Mouse (Mus musculus): ENCODE data around the gene Abo. TPM values are rescaled to one million over a fixed set of nuclear protein-coding genes. Genes with fewer than 3 reads are reported as not detected.

Abo gene
- polyA plus RNA-seq (2017; shearing (Covaris generic)) = not detected

DNA sequence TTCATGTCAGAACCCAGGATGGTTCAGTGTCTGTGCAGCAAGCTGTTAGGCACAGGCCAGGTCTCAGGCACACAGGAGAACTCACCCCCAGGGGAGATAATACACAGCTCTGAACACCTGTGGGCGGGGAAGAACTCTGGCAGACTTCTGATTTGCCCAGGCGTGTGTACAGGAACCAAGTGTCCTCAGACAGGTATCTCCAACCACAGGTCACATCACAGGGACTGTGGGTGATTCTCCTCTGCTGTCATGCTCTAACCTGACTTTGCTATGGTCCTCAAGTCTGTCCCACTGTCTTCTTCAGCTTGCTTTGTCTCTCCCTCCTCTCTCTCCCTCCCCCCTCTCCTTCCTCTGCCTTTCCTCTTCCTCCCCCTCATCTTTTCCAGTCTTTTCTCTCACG lies at the start of gene Abo:
Gene Abo, minus strand, starts transcription at position 101 of the 400 bp plus-strand sequence.

DNA sequence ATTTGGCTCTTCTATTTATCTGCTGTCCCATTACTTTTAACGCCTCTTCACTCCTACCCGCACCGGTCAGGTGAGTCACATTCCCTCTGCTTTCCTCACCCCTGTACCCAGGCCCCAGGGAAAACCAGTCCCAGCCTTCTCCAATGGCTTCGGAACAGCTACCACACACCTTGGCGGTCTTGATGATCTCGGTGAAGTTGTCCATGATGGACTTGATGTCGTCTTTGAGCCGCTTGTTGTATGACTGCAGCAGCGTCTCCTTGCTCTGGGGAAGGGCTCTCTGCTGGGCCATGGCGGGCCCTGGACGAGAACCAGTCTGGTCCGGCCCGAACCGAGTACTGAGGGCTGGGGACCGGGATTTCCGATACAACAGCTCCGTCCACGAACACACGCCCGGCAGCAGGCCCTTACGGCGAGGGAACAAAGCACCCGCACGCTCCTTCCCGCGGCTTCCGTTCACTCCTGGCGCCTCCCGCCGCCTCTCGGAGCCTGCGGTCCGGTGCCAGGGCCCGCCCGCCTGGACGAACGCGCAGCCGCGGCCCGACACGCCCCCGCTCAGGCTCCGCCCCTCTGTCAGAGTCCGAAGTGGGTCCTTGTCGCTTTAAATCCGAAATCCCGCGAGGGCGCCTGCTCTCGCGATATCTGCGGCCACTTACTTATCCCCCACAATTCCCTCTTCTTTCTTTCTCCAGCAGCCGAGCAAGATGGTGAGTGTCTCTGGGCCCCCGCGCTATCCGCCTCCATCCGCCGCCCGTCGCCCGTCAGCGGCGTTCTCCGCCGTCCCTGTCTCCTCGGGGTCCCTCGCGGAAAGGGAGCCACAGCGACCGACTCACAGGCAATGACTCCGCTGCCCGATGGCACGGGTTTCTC lies 45.6 kb upstream of the Abo start, which contains the start of the genes Med22 and Rpl7a:
Gene Med22, minus strand, starts transcription at position 554 of the 870 bp plus-strand sequence.
Gene Rpl7a, plus strand, starts transcription at position 641 of the 870 bp plus-strand sequence.

DNA sequence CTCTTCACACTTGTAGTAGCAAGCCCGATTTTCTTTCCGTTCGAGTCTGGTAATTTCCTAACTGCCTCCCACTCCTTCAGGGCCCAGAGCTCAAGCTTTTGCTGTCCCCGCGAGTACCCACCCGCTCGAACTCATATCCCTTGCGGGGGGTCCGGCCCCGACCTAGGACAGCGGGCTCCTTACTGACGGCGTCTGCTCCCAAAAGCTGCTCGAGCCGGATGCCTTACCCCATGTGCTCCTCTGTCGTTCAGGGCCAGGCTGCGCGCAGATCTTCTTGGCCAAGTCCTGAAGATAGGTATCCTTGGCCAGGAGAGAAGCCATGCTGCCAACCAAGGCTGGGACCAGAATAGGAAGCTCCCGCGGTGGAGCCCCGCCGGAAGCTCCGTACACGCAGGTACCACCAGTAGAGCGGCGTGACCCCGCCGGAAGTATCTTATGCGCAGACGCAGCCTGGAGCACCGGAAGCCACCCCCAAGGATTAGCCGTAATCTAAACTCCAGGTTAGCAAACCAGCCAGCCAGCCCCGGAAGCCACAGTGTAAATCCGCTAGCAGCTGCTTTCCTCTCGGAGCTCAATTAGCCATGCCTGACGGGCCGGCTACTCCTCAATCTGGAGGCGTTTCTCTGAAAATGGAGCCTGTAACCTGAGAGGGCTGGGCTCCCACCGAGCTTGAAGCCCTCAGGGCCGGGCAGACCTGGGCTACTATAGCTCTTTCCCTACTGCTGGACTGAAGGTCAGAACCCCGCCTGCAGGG lies 37.9 kb upstream of the Abo start, which contains the start of gene Surf6:
Gene Surf6, minus strand, starts transcription at position 413 of the 754 bp plus-strand sequence.

Other genes starting within 250 kb of the Abo start
- gene Fam69b, start 236.5 kb downstream of the Abo start, polyA plus RNA-seq (2017; shearing (Covaris generic)) = 8.2 TPM
- 8.8 TPM for gene Lcn4, start 193.7 kb downstream of the Abo start, polyA plus RNA-seq (2017; shearing (Covaris generic))
- gene Surf6, start 37.9 kb upstream of the Abo start, polyA plus RNA-seq (2017; shearing (Covaris generic)) = 27.7 TPM
- gene Med22, start 45.7 kb upstream of the Abo start, polyA plus RNA-seq (2017; shearing (Covaris generic)) = 18.0 TPM
- 306 TPM for gene Rpl7a, start 45.8 kb upstream of the Abo start, polyA plus RNA-seq (2017; shearing (Covaris generic))
- gene Surf2, start 51.4 kb upstream of the Abo start, polyA plus RNA-seq (2017; shearing (Covaris generic)) = 65.3 TPM
- 73.2 TPM for gene Surf1, start 51.6 kb upstream of the Abo start, polyA plus RNA-seq (2017; shearing (Covaris generic))
- 135 TPM for gene Surf4, start 68.9 kb upstream of the Abo start, polyA plus RNA-seq (2017; shearing (Covaris generic))
- 0.32 TPM for gene Stkld1, start 69.1 kb upstream of the Abo start, polyA plus RNA-seq (2017; shearing (Covaris generic))
- 35.2 TPM for gene Rexo4, start 99.4 kb upstream of the Abo start, polyA plus RNA-seq (2017; shearing (Covaris generic))
- not detected for gene Adamts13, start 108.4 kb upstream of the Abo start, polyA plus RNA-seq (2017; shearing (Covaris generic))
- 20.1 TPM for gene Cacfd1, start 144.9 kb upstream of the Abo start, polyA plus RNA-seq (2017; shearing (Covaris generic))
- gene Slc2a6, start 163.0 kb upstream of the Abo start, polyA plus RNA-seq (2017; shearing (Covaris generic)) = 3.0 TPM
- gene Mymk, start 207.2 kb upstream of the Abo start, polyA plus RNA-seq (2017; shearing (Covaris generic)) = not detected
- 0.44 TPM for gene Adamtsl2, start 214.4 kb upstream of the Abo start, polyA plus RNA-seq (2017; shearing (Covaris generic))

Data from effector memory CD4-positive, alpha-beta T cell, adult 5 months (primary cell).